Mouse (Mus musculus) CD4-positive naive resting alpha-beta T cell, adult 57 days (primary cell): ENCODE data around the gene Mbtps2. TPM values are rescaled to one million over a fixed set of nuclear protein-coding genes. Genes with fewer than 3 reads are reported as not detected.

ENCODE experiments used
- total RNA-seq: library from RNA; stranded (reverse); gene quantifications from one replicate; pipeline ENCODE4 v1.2.4, GENCODE M21; 2023

Mbtps2 gene
- 13.6 TPM for total RNA-seq

GRCm38 (mm10) chrX:157598186-157598996, at the start of gene Mbtps2:
Gene Mbtps2, minus strand, starts transcription at chrX:157598715.

GRCm38 (mm10) chrX:157568840-157569239, 29.7 kb downstream of the Mbtps2 start, which contains the start of gene Yy2:
Gene Yy2, minus strand, starts transcription at chrX:157568985.

GRCm38 (mm10) chrX:157491944-157492726, 106.4 kb downstream of the Mbtps2 start, which contains the start of gene Sms:
Gene Sms, minus strand, starts transcription at chrX:157492287.

Other genes with a start within 250 kb of the Mbtps2 start
- gene Phex, start 183.4 kb downstream of the Mbtps2 start, total RNA-seq, result 0.24 TPM
- gene Sms, start 106.4 kb downstream of the Mbtps2 start, total RNA-seq, result 42.7 TPM
- 0.74 TPM for gene Yy2, start 29.7 kb downstream of the Mbtps2 start, total RNA-seq
- gene Smpx, start 100.2 kb upstream of the Mbtps2 start, total RNA-seq, result not detected
- not detected for gene Klhl34, start 219.7 kb upstream of the Mbtps2 start, total RNA-seq